Mouse (Mus musculus): ENCODE measurements around the gene Bloc1s4. TPM values are rescaled to one million over a fixed set of nuclear protein-coding genes. Genes with fewer than 3 reads are reported as not detected.
"Not testable (repeated sequence)": the region's sequence is repeated elsewhere in the genome, so short reads cannot be mapped to it uniquely, and the experiment has no call there.

Bloc1s4 gene
- 23.2 and 26.3 TPM in 2 replicates for polyA plus RNA-seq (2015; fragmentation: Nextera tagmentation; extraction: Ambion mirVana)

- Histone ChIP-seq H3K9ac (peak within 1 kb of the TSS; percentile 69), H3K27me3 (replicated peaks) (no peaks in the 10 kb centered on the region), H3K4me1 (peaks cover 6% of the 10 kb centered on the region; the same call in 1 of the 2 replicates), H3K9me3 (no peaks in the 10 kb centered on the region), H3K36me3 (no peaks in the 10 kb centered on the region), H3K27ac (no peak within 1 kb of the TSS), H3K4me2 (peak within 1 kb of the TSS; percentile 94), H3K4me3 (replicated peaks) (peak within 1 kb of the TSS; percentile 91)
- WGBS, result 4% methylated on average over 31 of the region's 31 CpGs
- ATAC-seq (ENCODE audit: insufficient read depth, low FRiP score, low read depth), result peak; percentile 89
Measured at GRCm38 (mm10) chr5:36748536-36749061, at the start of gene Bloc1s4. TSS of gene Bloc1s4 (minus strand) at chr5:36748650.

DNA sequence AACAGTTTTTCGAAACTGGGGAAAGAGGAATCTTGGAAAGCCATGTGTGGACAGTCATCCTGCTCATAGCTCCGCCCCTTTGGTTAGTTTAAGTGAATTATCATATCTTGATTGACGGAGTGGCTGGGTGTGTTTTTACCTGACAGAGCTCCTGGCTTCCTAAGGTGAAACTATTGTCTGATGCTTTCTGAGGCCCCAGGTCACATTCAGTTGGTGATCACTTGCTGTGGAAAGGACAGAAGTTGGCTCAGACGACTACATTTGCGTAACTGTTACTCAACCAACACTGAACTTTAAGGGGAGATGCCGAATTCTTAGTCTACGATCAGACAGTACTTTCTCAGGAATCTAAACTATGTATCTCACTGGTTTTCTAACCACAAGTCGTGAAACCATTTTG lies 48.8 kb upstream of the Bloc1s4 start:
- peak overlapping the region; percentile 73 for H3K4me2 ChIP-seq
- ATAC-seq (ENCODE audit: insufficient read depth, low FRiP score, low read depth), result no peak
- H3K4me1 ChIP-seq, result no peaks in the 10 kb centered on the region
- WGBS, result 52% methylated on average over 8 of the region's 8 CpGs
- peak overlapping the region; percentile 68 for H3K4me3 ChIP-seq (replicated peaks)
- peak overlapping the region; percentile 98; the same call in 1 of the 2 replicates for H3K27ac ChIP-seq
- H3K9me3 ChIP-seq, result no peaks in the 10 kb centered on the region
- no peaks in the 10 kb centered on the region for H3K27me3 ChIP-seq (replicated peaks)
- H3K9ac ChIP-seq, result no peak overlapping the region
- peaks cover 10% of the 10 kb centered on the region for H3K36me3 ChIP-seq

- peaks cover 10% of the 10 kb centered on the region for H3K36me3 ChIP-seq
- ATAC-seq (ENCODE audit: insufficient read depth, low FRiP score, low read depth), result peak; percentile 75
- not testable (repeated sequence) for H3K27me3 ChIP-seq (replicated peaks); H3K4me1 ChIP-seq; H3K9me3 ChIP-seq
- under 1% methylated on average over 89 of the region's 90 CpGs for WGBS
- H3K4me2 ChIP-seq, result peak within 1 kb of the TSS; percentile 73
- peak within 1 kb of the TSS; percentile 68 for H3K4me3 ChIP-seq (replicated peaks)
- H3K27ac ChIP-seq, result peak within 1 kb of the TSS; percentile 98
- peak within 1 kb of the TSS; percentile 77 for H3K9ac ChIP-seq
Measured at GRCm38 (mm10) chr5:36796296-36797014, 48.0 kb upstream of the Bloc1s4 start, which contains the start of gene Mrfap1. TSS of gene Mrfap1 (minus strand) at chr5:36796772.

- not testable (repeated sequence) for H3K27me3 ChIP-seq (replicated peaks); H3K9me3 ChIP-seq; H3K4me1 ChIP-seq
- Histone ChIP-seq H3K4me2 (peak overlapping the region; percentile 73), H3K27ac (peak overlapping the region; percentile 98), H3K9ac (peak overlapping the region; percentile 77), H3K4me3 (replicated peaks) (peak overlapping the region; percentile 68), H3K36me3 (peaks cover 10% of the 10 kb centered on the region)
- peak; percentile 45 for ATAC-seq (ENCODE audit: insufficient read depth, low FRiP score, low read depth)
- 3% methylated on average over 37 of the region's 37 CpGs for WGBS
Measured at GRCm38 (mm10) chr5:36795647-36796295, 47.3 kb upstream of the Bloc1s4 start.

- 69% methylated on average over 9 of the region's 9 CpGs for WGBS
- Histone ChIP-seq H3K27me3 (replicated peaks) (no peaks in the 10 kb centered on the region), H3K27ac (no peak overlapping the region), H3K4me3 (replicated peaks) (no peak overlapping the region), H3K4me2 (no peak overlapping the region), H3K4me1 (no peaks in the 10 kb centered on the region), H3K9me3 (no peaks in the 10 kb centered on the region), H3K36me3 (peaks cover 10% of the 10 kb centered on the region), H3K9ac (no peak overlapping the region)
- ATAC-seq (ENCODE audit: insufficient read depth, low FRiP score, low read depth), result no peak
Measured at GRCm38 (mm10) chr5:36791861-36792260, 43.4 kb upstream of the Bloc1s4 start.

GRCm38 (mm10) chr5:36786052-36786451 lies 37.6 kb upstream of the Bloc1s4 start:
- no peak overlapping the region for H3K27ac ChIP-seq
- no peak overlapping the region for H3K4me3 ChIP-seq (replicated peaks)
- no peak overlapping the region for H3K9ac ChIP-seq
- 93% methylated on average over 5 of the region's 5 CpGs for WGBS
- H3K27me3 ChIP-seq (replicated peaks), result no peaks in the 10 kb centered on the region
- no peaks in the 10 kb centered on the region for H3K36me3 ChIP-seq
- H3K4me1 ChIP-seq, result no peaks in the 10 kb centered on the region
- no peaks in the 10 kb centered on the region for H3K9me3 ChIP-seq
- no peak overlapping the region for H3K4me2 ChIP-seq
- ATAC-seq (ENCODE audit: insufficient read depth, low FRiP score, low read depth), result no peak

DNA sequence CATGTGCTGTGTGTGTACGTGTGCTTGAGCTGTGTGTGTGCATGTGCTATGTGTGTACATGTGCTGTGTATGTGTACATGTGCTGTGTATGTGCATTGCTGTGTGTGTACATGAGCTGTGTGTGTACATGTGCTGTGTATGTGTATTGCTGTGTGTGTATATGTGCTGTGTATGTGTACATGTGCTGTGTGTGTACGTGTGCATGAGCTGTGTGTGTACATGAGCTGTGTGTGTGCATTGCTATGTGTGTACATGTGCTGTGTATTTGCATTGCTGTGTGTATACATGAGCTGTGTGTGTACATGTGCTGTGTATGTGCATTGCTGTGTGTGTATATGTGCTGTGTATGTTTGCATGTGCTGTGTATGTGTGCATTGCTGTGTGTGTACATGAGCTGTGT lies 31.1 kb upstream of the Bloc1s4 start:
- no peak overlapping the region for H3K4me2 ChIP-seq
- H3K36me3 ChIP-seq, result no peaks in the 10 kb centered on the region
- H3K27me3 ChIP-seq (replicated peaks), result no peaks in the 10 kb centered on the region
- H3K4me1 ChIP-seq, result no peaks in the 10 kb centered on the region
- no peak overlapping the region for H3K27ac ChIP-seq
- H3K9ac ChIP-seq, result no peak overlapping the region
- H3K9me3 ChIP-seq, result no peaks in the 10 kb centered on the region
- 82% methylated on average over 2 of the region's 2 CpGs for WGBS
- H3K4me3 ChIP-seq (replicated peaks), result no peak overlapping the region
- no peak for ATAC-seq (ENCODE audit: insufficient read depth, low FRiP score, low read depth)

DNA sequence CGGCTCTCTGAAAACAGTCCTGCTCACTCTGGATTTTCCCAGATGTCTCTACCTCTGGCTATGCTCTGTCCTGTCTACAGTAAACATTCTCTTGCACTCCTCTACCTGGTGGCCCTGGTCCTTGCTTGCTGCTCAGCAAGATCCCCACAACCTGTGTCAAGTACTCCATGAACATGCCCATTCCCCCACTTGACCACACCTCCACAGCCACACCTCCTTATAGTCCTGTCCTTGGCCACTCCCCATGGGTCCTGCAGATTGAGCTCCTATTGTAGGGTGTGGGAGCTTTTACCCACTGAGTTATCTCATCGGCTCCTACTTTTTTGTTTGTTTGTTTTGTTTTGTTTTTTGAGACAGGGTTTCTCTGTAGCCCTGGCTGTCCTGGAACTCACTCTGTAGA lies 30.5 kb upstream of the Bloc1s4 start:
- Histone ChIP-seq H3K4me3 (replicated peaks) (no peak overlapping the region), H3K27me3 (replicated peaks) (no peaks in the 10 kb centered on the region), H3K27ac (no peak overlapping the region), H3K4me2 (no peak overlapping the region), H3K4me1 (no peaks in the 10 kb centered on the region), H3K9me3 (no peaks in the 10 kb centered on the region), H3K9ac (no peak overlapping the region), H3K36me3 (no peaks in the 10 kb centered on the region)
- WGBS, result 94% methylated on average over 1 of the region's 2 CpGs
- no peak for ATAC-seq (ENCODE audit: insufficient read depth, low FRiP score, low read depth)

DNA sequence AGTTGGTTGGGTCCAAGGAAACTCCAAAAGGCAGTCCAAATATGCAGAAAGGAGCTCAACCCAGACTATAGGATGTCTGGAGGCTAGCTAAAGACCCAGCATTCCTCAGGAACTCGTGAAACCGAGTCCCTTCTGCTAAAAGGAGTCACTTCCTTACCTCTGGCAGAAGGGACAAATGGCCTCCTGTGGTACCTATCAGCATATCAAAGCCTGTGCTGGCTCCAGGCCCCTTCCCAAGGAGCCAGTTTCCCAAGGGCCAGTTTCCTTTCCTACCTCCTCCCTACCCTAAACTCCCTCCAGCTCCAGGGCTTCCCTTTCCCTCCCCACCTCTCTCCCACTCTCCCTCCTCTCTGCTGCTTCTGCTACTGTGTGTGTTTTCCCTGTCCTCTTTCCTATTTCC lies 28.7 kb upstream of the Bloc1s4 start:
- WGBS, result 13% methylated on average over 2 of the region's 2 CpGs
- no peak overlapping the region for H3K4me2 ChIP-seq
- no peaks in the 10 kb centered on the region for H3K4me1 ChIP-seq
- H3K27ac ChIP-seq, result no peak overlapping the region
- H3K27me3 ChIP-seq (replicated peaks), result no peaks in the 10 kb centered on the region
- no peak for ATAC-seq (ENCODE audit: insufficient read depth, low FRiP score, low read depth)
- H3K9ac ChIP-seq, result no peak overlapping the region
- H3K4me3 ChIP-seq (replicated peaks), result no peak overlapping the region
- no peaks in the 10 kb centered on the region for H3K36me3 ChIP-seq
- no peaks in the 10 kb centered on the region for H3K9me3 ChIP-seq

- no peaks in the 10 kb centered on the region for H3K9me3 ChIP-seq
- H3K27ac ChIP-seq, result no peak overlapping the region
- H3K4me3 ChIP-seq (replicated peaks), result no peak overlapping the region
- H3K27me3 ChIP-seq (replicated peaks), result no peaks in the 10 kb centered on the region
- H3K9ac ChIP-seq, result no peak overlapping the region
- H3K36me3 ChIP-seq, result no peaks in the 10 kb centered on the region
- no peak overlapping the region for H3K4me2 ChIP-seq
- 36% methylated on average over 9 of the region's 9 CpGs for WGBS
- ATAC-seq (ENCODE audit: insufficient read depth, low FRiP score, low read depth), result no peak
- H3K4me1 ChIP-seq, result no peaks in the 10 kb centered on the region
Measured at GRCm38 (mm10) chr5:36776021-36776575, 27.6 kb upstream of the Bloc1s4 start.

GRCm38 (mm10) chr5:36775317-36775716 lies 26.9 kb upstream of the Bloc1s4 start:
- no peaks in the 10 kb centered on the region for H3K27me3 ChIP-seq (replicated peaks)
- no peak overlapping the region for H3K9ac ChIP-seq
- 81% methylated on average over 2 of the region's 2 CpGs for WGBS
- H3K9me3 ChIP-seq, result no peaks in the 10 kb centered on the region
- no peak overlapping the region for H3K4me2 ChIP-seq
- H3K4me3 ChIP-seq (replicated peaks), result no peak overlapping the region
- no peaks in the 10 kb centered on the region for H3K36me3 ChIP-seq
- ATAC-seq (ENCODE audit: insufficient read depth, low FRiP score, low read depth), result no peak
- no peak overlapping the region for H3K27ac ChIP-seq
- H3K4me1 ChIP-seq, result no peaks in the 10 kb centered on the region

- H3K27ac ChIP-seq, result no peak overlapping the region
- no peaks in the 10 kb centered on the region for H3K4me1 ChIP-seq
- H3K36me3 ChIP-seq, result no peaks in the 10 kb centered on the region
- no peak overlapping the region for H3K9ac ChIP-seq
- H3K27me3 ChIP-seq (replicated peaks), result no peaks in the 10 kb centered on the region
- H3K9me3 ChIP-seq, result no peaks in the 10 kb centered on the region
- no peak overlapping the region for H3K4me2 ChIP-seq
- H3K4me3 ChIP-seq (replicated peaks), result no peak overlapping the region
- whole genome bisulfite sequencing, result 82% methylated on average over 5 of the region's 5 CpGs
- no peak for ATAC-seq (ENCODE audit: insufficient read depth, low FRiP score, low read depth)
Measured at GRCm38 (mm10) chr5:36772586-36772985, 24.1 kb upstream of the Bloc1s4 start.

All from stomach, embryonic 15.5 days (tissue).